Mouse (Mus musculus) forebrain, embryonic 10.5 days (tissue): ENCODE data around the gene Glb1. TPM values are rescaled to one million over a fixed set of nuclear protein-coding genes. Genes with fewer than 3 reads are reported as not detected.

Source experiments
- DNase-seq: peaks from one replicate; pipeline ENCODE4 v3.0.0-alpha.2; 2017; ENCODE audit warnings: low spot score; ENCODE audit errors: extremely low spot score
- H3K27ac ChIP-seq: fragments of 300-500 bp; sonication (generic); 2 replicates; pipeline ENCODE4 v1.5.1; 2016; ENCODE audit warnings: mild to moderate bottlenecking
- H3K27me3 ChIP-seq: fragments of 300-500 bp; sonication (generic); 2 replicates; pipeline ENCODE4 v1.6.1; 2016; ENCODE audit warnings: mild to moderate bottlenecking; ENCODE audit not compliant: poor library complexity, severe bottlenecking
- H3K36me3 ChIP-seq: fragments of 300-500 bp; sonication (generic); replicated peaks from 2 replicates; pipeline ENCODE4 v1.6.1; 2016; ENCODE audit warnings: mild to moderate bottlenecking, moderate library complexity
- H3K4me1 ChIP-seq: fragments of 300-500 bp; sonication (generic); 2 replicates; pipeline ENCODE4 v1.6.1; 2016
- H3K4me3 ChIP-seq: fragments of 300-500 bp; sonication (generic); 2 replicates; pipeline ENCODE4 v1.5.1; 2016; ENCODE audit warnings: mild to moderate bottlenecking, moderate library complexity
- H3K9me3 ChIP-seq: fragments of 300-500 bp; sonication (generic); 2 replicates; pipeline ENCODE4 v1.6.1; 2016; ENCODE audit warnings: mild to moderate bottlenecking, moderate library complexity
- WGBS: fragments of 180-500 bp; shearing (Covaris S2); methylation state at CpG from one replicate; pipeline ENCODE4 v1.1.7; 2016; 5-methylcytosine and 5-hydroxymethylcytosine counted together
- polyA plus RNA-seq: library from polyadenylated mRNA; unstranded; fragments of >200 nt; fragmentation: Nextera tagmentation; extraction: Ambion mirVana; gene quantifications from 2 replicates; pipeline ENCODE4 v1.2.1, GENCODE M21; 2016

The Glb1 gene
- polyA plus RNA-seq, 1 experiment from 2014 or later: 22.6 TPM

DNA sequence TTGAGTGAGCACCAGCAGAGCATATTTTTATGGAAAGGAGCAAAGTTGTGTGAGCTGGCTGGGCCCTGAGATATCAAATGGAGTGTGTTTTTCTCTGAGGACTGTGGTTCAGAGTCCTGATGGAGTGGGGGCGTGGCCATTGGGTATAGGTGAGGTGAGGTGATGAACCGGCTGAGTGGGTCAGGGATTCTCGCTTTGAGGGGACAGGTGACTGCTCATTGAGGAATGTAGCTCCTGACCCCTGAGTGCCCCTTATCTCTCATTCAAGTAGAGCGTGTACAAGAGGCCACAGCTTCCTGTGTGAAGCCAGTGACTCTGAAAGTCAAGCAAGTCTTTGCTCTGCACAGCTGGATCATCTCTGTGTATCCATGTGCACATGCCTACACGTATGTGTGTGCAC is 25.3 kb downstream of the Glb1 start:
- WGBS: 90% methylated on average over 5 of the region's 5 CpGs
- peaks cover 8% of the 10 kb centered on the region for H3K9me3 ChIP-seq
- peaks cover 41% of the 10 kb centered on the region for H3K36me3 ChIP-seq
- H3K4me1 ChIP-seq: no peaks in the 10 kb centered on the region
- no peak overlapping the region for H3K27ac ChIP-seq
- no peak for DNase-seq
- H3K4me3 ChIP-seq: no peak overlapping the region
- no peaks in the 10 kb centered on the region for H3K27me3 ChIP-seq

DNA sequence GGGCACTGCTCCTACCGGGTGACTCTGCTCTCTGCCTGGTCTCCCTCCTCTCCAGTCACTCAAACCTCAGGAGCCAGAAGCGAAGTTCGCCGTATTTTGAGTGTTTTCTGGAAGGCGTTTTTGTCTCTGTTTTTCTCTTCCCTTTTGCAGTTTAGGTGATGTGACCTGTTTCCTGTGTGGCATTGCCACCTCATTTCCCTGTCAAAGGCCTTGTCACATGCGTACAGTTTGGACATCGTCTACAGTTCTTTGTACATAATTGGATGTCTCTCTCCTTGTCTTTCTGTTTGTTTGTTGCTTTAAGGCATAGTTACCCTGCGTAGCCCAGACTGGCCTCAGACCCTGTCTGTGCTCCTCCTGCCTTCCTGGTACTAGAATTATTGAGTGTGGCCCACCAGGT is 26.5 kb downstream of the Glb1 start:
- Histone ChIP-seq H3K4me3 (no peak overlapping the region), H3K27me3 (no peaks in the 10 kb centered on the region), H3K36me3 (peaks cover 40% of the 10 kb centered on the region), H3K9me3 (peaks cover 8% of the 10 kb centered on the region), H3K27ac (no peak overlapping the region), H3K4me1 (no peaks in the 10 kb centered on the region)
- 87% methylated on average over 8 of the region's 8 CpGs for WGBS
- no peak for DNase-seq

DNA sequence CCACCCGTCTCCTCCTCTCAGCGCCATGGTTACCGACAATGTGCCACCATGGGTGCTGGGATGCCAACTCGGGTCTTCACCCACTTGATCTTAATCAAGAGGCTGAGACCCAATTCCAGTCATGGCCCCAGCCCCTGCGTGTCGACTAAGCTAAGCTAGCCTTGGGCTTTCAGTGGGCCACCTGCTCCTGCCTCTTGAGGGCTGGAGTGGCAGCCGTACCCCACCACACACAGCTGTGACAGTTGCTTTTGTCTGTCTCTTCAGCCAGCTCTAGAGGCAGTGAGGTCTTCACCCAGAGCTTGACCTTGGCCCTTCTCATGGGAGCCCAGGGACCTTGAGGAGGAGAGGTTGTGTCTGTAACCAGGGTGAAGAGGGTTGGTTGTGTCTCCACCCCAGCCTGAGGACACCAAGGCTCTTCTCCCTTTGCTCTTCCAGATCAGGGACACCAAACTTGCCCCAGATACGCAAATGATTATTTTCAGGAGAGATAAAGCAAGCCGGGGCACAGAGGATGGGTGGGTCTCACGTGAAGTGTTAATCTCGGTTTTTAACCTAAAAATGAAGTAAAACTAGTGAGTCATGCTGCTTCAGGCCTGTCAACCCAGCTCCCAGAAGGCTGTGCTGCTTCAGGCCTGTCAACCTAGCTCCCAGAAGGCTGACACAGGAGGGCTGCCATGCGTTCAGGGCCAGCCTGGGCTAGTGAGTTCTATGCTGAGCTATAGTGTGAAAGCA is 27.4 kb downstream of the Glb1 start:
- H3K4me1 ChIP-seq: no peaks in the 10 kb centered on the region
- WGBS: 91% methylated on average over 12 of the region's 12 CpGs
- DNase-seq: no peak
- H3K27ac ChIP-seq: no peak overlapping the region
- no peaks in the 10 kb centered on the region for H3K27me3 ChIP-seq
- peaks cover 44% of the 10 kb centered on the region for H3K36me3 ChIP-seq
- H3K9me3 ChIP-seq: peaks cover 8% of the 10 kb centered on the region
- no peak overlapping the region for H3K4me3 ChIP-seq

DNA sequence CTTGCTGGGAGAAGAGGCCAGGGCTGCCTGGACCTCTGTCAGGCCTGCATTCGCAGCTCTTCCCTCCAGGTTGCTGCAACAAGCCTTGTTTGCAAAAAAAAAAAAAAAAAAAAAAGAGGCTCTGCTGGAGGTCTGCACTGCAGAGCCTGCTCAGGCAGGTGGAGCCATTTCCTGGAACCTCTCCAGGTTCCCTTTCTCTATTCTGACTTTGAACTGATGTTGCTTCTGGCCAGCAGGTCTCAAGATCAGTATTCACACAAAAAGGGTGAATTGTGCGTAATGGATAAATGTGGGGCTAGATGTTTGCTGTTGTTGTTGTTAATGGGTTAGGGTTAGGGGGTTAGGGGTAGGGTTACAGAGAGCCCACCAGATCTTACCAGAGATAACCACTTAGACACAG is 34.8 kb downstream of the Glb1 start:
- Histone ChIP-seq H3K36me3 (peaks cover 44% of the 10 kb centered on the region), H3K27ac (no peak overlapping the region), H3K4me3 (no peak overlapping the region), H3K9me3 (peaks cover 4% of the 10 kb centered on the region; the same call in 1 of the 2 replicates), H3K4me1 (no peaks in the 10 kb centered on the region), H3K27me3 (no peaks in the 10 kb centered on the region)
- no peak for DNase-seq
- 69% methylated on average over 2 of the region's 2 CpGs for WGBS

DNA sequence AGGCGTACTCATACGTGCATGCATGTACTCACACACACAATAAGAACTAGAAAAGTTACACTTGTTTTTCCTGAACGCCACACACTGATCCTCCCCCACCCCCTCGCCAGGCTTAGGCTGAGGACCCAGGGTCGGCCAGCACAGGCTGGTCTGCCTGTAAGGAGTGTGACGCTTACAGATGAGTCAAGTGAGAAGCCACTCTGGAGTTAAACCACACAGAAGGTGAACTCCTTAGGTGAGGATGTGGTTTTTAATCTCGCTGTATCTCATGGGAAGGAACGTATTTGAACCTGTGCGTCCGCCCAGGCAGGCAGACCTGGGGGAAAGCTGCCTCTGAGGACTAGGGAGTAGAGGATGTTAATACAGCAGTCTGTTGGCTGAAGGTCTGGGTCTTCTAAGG is 39.7 kb downstream of the Glb1 start:
- peaks cover 42% of the 10 kb centered on the region for H3K36me3 ChIP-seq

DNA sequence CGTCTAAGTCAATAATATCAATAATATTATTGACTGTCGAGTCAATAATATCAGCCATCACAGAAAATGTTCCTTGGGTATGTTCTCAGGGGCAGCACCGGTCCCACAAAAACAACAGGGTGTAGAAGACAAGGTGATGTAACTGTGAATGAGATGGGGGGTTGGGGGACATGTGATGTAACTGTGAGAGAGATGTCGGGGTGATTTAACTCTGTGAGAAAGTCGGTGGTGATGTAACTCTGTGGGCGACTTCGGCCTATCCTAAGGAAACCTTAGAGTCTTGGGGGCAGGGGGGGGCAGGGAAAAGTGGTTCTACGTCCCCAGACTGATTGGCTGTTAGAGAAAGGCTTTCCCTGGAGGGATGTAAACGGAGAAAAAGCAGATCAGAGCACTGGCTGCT is 41.3 kb downstream of the Glb1 start:
- WGBS: 94% methylated on average over 9 of the region's 9 CpGs
- no peaks in the 10 kb centered on the region for H3K27me3 ChIP-seq
- H3K4me1 ChIP-seq: no peaks in the 10 kb centered on the region
- no peak overlapping the region for H3K4me3 ChIP-seq
- no peaks in the 10 kb centered on the region for H3K9me3 ChIP-seq
- no peak overlapping the region for H3K27ac ChIP-seq
- DNase-seq: no peak
- H3K36me3 ChIP-seq: peaks cover 28% of the 10 kb centered on the region

More for the DNA sequence above, 39.7 kb downstream of the Glb1 start:
- H3K4me1 ChIP-seq: no peaks in the 10 kb centered on the region
- no peak overlapping the region for H3K4me3 ChIP-seq
- no peaks in the 10 kb centered on the region for H3K27me3 ChIP-seq
- WGBS: 89% methylated on average over 10 of the region's 10 CpGs
- no peak overlapping the region for H3K27ac ChIP-seq
- peaks cover 4% of the 10 kb centered on the region; the same call in 1 of the 2 replicates for H3K9me3 ChIP-seq
- DNase-seq: no peak

DNA sequence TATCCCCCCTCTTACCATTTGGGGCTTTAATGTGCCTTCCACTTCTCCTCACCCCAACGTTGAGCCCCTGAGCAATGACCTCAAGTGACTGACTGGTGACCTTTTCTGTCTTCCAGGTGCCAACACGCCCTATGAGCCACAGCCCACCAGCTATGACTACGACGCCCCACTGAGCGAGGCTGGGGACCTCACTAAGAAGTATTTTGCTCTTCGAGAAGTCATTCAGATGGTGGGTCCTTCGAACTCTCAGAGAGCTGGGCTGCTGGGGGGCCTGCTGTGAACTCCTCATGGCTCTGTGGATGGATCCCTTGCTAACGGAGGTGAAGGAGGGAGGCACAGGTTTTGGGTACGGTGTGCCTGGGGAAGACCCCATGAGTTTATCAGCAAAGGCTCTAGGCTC is 42.0 kb downstream of the Glb1 start:
- no peak overlapping the region for H3K27ac ChIP-seq
- H3K9me3 ChIP-seq: no peaks in the 10 kb centered on the region
- WGBS: 87% methylated on average over 9 of the region's 9 CpGs
- H3K36me3 ChIP-seq: peaks cover 21% of the 10 kb centered on the region
- no peak overlapping the region for H3K4me3 ChIP-seq
- no peak for DNase-seq
- H3K4me1 ChIP-seq: no peaks in the 10 kb centered on the region
- no peaks in the 10 kb centered on the region for H3K27me3 ChIP-seq

DNA sequence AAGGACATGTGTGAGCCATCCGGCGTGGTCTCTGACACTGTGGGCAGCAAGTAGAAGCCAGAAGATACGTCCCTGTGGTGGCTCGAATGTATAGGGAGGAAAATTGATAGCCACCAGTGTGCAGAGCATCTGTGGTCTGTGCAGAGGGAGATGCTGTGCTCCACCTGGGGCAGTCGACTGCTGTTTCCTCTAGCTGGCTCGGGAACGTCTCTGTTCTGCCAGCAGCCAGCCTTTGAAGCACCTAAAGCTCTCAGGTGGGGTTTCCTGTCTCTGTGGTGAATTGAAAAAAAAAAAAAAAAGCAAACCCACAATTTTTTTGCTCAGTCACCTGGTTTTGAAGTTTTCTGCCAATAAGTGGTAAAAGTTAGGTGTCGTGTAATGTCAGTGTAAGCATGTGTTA is 42.5 kb downstream of the Glb1 start:
- Histone ChIP-seq H3K27me3 (no peaks in the 10 kb centered on the region), H3K4me1 (no peaks in the 10 kb centered on the region), H3K9me3 (no peaks in the 10 kb centered on the region), H3K36me3 (peaks cover 17% of the 10 kb centered on the region), H3K4me3 (no peak overlapping the region), H3K27ac (no peak overlapping the region)
- WGBS: 97% methylated on average over 8 of the region's 8 CpGs
- no peak for DNase-seq

DNA sequence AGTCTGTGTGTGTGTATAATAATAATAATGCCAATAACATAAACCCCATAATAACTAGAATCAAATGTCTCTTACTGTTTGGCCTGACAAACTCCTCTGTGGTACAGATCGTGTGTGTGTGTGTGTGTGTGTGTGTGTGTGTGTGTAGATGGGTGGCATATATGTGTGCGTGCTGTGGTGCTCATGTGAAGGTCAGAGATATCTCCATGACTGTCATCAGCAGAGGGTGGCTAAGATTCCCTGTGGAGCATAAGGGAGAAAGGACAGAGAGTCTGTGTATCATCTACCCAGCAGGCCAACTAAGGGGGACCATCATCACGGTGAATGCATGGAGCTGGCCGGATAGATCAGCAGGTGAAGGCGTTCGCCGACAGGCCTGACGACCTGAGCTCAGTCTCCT is 46.0 kb downstream of the Glb1 start:
- H3K9me3 ChIP-seq: no peaks in the 10 kb centered on the region
- H3K36me3 ChIP-seq: peaks cover 15% of the 10 kb centered on the region
- no peak overlapping the region for H3K4me3 ChIP-seq
- no peak overlapping the region for H3K27ac ChIP-seq
- H3K4me1 ChIP-seq: no peaks in the 10 kb centered on the region
- no peaks in the 10 kb centered on the region for H3K27me3 ChIP-seq
- WGBS: 92% methylated on average over 8 of the region's 8 CpGs
- no peak for DNase-seq

DNA sequence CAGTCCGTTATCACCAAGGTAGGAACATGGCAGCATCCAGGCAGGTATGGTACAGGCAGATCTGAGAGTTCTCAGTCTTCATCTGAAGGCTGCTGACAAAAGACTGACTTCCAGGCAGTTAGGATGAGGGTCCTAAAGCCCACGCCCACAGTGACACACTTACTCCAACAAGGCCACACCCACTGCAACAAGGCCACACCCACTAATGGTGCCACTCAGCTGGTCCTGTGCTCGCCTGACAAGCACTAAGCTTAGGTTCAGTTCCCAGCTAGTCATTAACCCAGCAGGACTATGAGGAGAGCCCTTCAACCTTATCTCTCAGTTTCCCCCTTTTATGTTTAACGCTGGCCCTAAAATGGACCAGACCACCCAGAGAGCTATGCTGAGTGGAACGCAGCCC is 47.8 kb downstream of the Glb1 start:
- H3K36me3 ChIP-seq: no peaks in the 10 kb centered on the region
- 80% methylated on average over 5 of the region's 5 CpGs for WGBS
- no peak overlapping the region for H3K4me3 ChIP-seq
- H3K27ac ChIP-seq: no peak overlapping the region
- H3K4me1 ChIP-seq: no peaks in the 10 kb centered on the region
- no peaks in the 10 kb centered on the region for H3K27me3 ChIP-seq
- DNase-seq: no peak
- H3K9me3 ChIP-seq: no peaks in the 10 kb centered on the region

DNA sequence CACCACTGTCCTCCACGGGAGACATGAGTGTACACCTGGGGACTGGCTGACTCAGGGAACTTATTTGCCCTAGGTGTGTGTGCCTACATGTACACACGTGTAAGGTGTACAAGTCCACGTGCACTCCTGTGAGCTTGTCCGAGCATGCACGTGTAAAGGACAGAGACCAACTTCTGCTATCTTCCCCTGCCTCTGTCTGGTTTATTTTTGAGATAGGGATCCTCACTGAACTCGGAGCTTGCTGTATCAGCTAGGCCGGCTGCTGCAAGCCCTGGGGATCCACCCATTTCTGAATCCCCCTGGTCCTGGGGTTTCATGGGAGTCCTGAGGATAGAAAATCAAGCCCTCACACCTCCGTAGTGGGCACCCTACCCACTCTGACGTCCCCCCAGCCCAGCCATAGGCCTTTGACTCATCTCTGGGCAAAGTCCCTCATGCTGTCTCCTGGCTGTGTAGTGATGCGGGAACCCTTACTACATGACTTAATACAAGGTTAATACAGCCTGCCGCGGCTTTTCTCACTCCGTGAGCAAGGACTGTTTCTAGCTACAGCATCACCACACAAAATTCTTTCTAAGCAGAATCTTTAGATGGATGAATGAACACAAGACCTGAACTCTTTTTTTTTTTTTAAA is 48.4 kb downstream of the Glb1 start:
- 92% methylated on average over 13 of the region's 13 CpGs for WGBS
- no peaks in the 10 kb centered on the region for H3K36me3 ChIP-seq
- no peaks in the 10 kb centered on the region for H3K27me3 ChIP-seq
- no peaks in the 10 kb centered on the region for H3K9me3 ChIP-seq
- no peak overlapping the region for H3K4me3 ChIP-seq
- no peak for DNase-seq
- no peak overlapping the region for H3K27ac ChIP-seq
- H3K4me1 ChIP-seq: no peaks in the 10 kb centered on the region

DNA sequence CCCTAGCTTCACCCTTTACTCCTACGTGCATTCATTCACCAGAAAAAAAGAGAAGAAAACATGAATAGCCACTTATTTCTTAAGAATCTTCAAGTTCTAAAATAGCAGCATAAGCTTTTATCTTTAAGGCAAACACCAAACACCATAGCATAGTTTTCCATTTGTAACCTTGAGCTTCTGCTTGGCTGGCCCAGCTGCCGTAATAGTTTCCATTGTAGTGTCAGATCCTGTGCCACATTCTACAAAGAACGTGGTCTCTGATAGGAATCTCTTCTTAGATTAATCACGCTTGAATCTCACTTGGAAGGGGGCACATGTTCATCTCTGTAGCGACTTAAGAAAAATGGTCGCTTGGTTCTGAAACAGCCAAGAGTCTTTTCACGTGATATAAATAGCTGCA is 50.7 kb downstream of the Glb1 start:
- Histone ChIP-seq H3K9me3 (no peaks in the 10 kb centered on the region), H3K4me1 (0 out of 2 replicates have a peak, but pooled peaks cover 4% of the 10 kb centered on the region), H3K4me3 (no peak overlapping the region), H3K27me3 (no peaks in the 10 kb centered on the region), H3K27ac (no peak overlapping the region), H3K36me3 (no peaks in the 10 kb centered on the region)
- no peak for DNase-seq
- 92% methylated on average over 7 of the region's 7 CpGs for WGBS

DNA sequence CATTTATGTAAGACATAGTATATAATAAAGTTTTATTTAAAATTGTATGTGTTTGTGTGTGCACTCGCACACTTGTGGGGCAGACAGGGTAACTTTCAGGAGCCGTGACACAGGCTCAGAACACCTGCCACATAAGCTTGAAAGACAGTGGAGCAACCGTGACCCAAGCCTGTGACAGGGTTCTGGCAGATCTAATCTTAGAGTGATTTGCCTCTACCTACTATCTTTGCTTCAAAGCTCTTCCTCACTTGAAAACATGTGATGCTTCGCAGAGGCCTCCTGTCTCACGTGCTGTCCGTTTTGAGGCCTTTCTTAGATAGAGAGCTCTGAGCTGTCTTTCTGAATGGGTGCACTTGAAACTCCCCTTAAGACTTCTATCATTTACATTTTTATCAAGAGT is 51.5 kb downstream of the Glb1 start:
- Histone ChIP-seq H3K4me3 (no peak overlapping the region), H3K9me3 (no peaks in the 10 kb centered on the region), H3K4me1 (0 out of 2 replicates have a peak, but pooled peaks cover 4% of the 10 kb centered on the region), H3K27me3 (no peaks in the 10 kb centered on the region), H3K27ac (no peak overlapping the region), H3K36me3 (peaks cover 5% of the 10 kb centered on the region)
- no peak for DNase-seq
- WGBS: 90% methylated on average over 6 of the region's 6 CpGs
